Mouse (Mus musculus) retina, adult 2 months (tissue): ENCODE results near the gene Tubgcp6.

Source experiments
- DNase-seq: peaks from one replicate; pipeline ENCODE4 v3.0.0-alpha.2; 2012; ENCODE audit warnings: low read depth, low spot score

The Tubgcp6 gene

GRCm38 (mm10) chr15:89141443-89141842 lies 18.5 kb upstream of the Tubgcp6 start:
- DNase-seq, result no peak

GRCm38 (mm10) chr15:89140659-89141252 lies 17.8 kb upstream of the Tubgcp6 start, which contains the start of gene Mapk12:
Gene Mapk12, minus strand, starts transcription at chr15:89140703.
- DNase-seq, result no peak

GRCm38 (mm10) chr15:89140048-89140658 lies 17.2 kb upstream of the Tubgcp6 start:
- no peak for DNase-seq

- no peak for DNase-seq
Observed at GRCm38 (mm10) chr15:89138531-89138930, 15.6 kb upstream of the Tubgcp6 start.

GRCm38 (mm10) chr15:89138046-89138405 lies 15.1 kb upstream of the Tubgcp6 start:
- no peak for DNase-seq

- no peak for DNase-seq
Observed at GRCm38 (mm10) chr15:89137378-89138045, 14.6 kb upstream of the Tubgcp6 start.

- DNase-seq, result no peak
Observed at GRCm38 (mm10) chr15:89136461-89137155, 13.7 kb upstream of the Tubgcp6 start.

- DNase-seq, result no peak
Observed at GRCm38 (mm10) chr15:89131316-89131715, 8.4 kb upstream of the Tubgcp6 start.

- no peak for DNase-seq
Observed at GRCm38 (mm10) chr15:89130245-89130644, 7.3 kb upstream of the Tubgcp6 start.

- peak; percentile 74 for DNase-seq
Observed at GRCm38 (mm10) chr15:89128382-89129350, 5.8 kb upstream of the Tubgcp6 start, which contains the start of gene Hdac10. Gene Hdac10, minus strand, starts transcription at chr15:89128700.

- no peak for DNase-seq
Observed at GRCm38 (mm10) chr15:89127364-89127940, 4.5 kb upstream of the Tubgcp6 start.

- DNase-seq, result no peak
Observed at GRCm38 (mm10) chr15:89126622-89127021, 3.7 kb upstream of the Tubgcp6 start.

- DNase-seq, result no peak
Observed at GRCm38 (mm10) chr15:89125351-89125750, 2.4 kb upstream of the Tubgcp6 start.

GRCm38 (mm10) chr15:89124312-89124711 lies 1.4 kb upstream of the Tubgcp6 start:
- DNase-seq, result no peak

- no peak for DNase-seq
Observed at GRCm38 (mm10) chr15:89123595-89123994, 683 bp upstream of the Tubgcp6 start.

GRCm38 (mm10) chr15:89118007-89118406 lies 4.9 kb downstream of the Tubgcp6 start:
- DNase-seq, result no peak

GRCm38 (mm10) chr15:89110147-89110546 lies 12.8 kb downstream of the Tubgcp6 start:
- DNase-seq, result no peak

GRCm38 (mm10) chr15:89106976-89107375 lies 15.9 kb downstream of the Tubgcp6 start:
- DNase-seq, result no peak

GRCm38 (mm10) chr15:89106073-89106472 lies 16.8 kb downstream of the Tubgcp6 start:
- DNase-seq, result no peak

- DNase-seq, result no peak
Observed at GRCm38 (mm10) chr15:89104425-89104824, 18.5 kb downstream of the Tubgcp6 start.

- no peak for DNase-seq
Observed at GRCm38 (mm10) chr15:89103921-89104320, 19.0 kb downstream of the Tubgcp6 start.
